Mouse (Mus musculus): ENCODE data around the gene Gm5089.

Gm5089 gene

GRCm38 (mm10) chr14:122478574-122479011, 27.7 kb upstream of the Gm5089 start:
- DNase-seq (ENCODE audit: extremely low spot score, low read depth, low spot score), result no peak

- DNase-seq (ENCODE audit: extremely low spot score, low read depth, low spot score), result no peak
Measured at GRCm38 (mm10) chr14:122477971-122478573, 27.2 kb upstream of the Gm5089 start.

GRCm38 (mm10) chr14:122477261-122477671, 26.4 kb upstream of the Gm5089 start:
- DNase-seq (ENCODE audit: extremely low spot score, low read depth, low spot score), result no peak

GRCm38 (mm10) chr14:122476822-122477215, 25.9 kb upstream of the Gm5089 start:
- no peak for DNase-seq (ENCODE audit: extremely low spot score, low read depth, low spot score)

GRCm38 (mm10) chr14:122476041-122476821, 25.3 kb upstream of the Gm5089 start:
- DNase-seq (ENCODE audit: extremely low spot score, low read depth, low spot score), result no peak

- DNase-seq (ENCODE audit: extremely low spot score, low read depth, low spot score), result no peak
Measured at GRCm38 (mm10) chr14:122475557-122476040, 24.7 kb upstream of the Gm5089 start.

- no peak for DNase-seq (ENCODE audit: extremely low spot score, low read depth, low spot score)
Measured at GRCm38 (mm10) chr14:122474891-122475556, 24.1 kb upstream of the Gm5089 start, which contains the start of gene Zic2. Gene Zic2 (plus strand): TSS chr14:122475435.

GRCm38 (mm10) chr14:122474041-122474890, 23.4 kb upstream of the Gm5089 start:
- DNase-seq (ENCODE audit: extremely low spot score, low read depth, low spot score), result no peak

- DNase-seq (ENCODE audit: extremely low spot score, low read depth, low spot score), result no peak
Measured at GRCm38 (mm10) chr14:122473211-122473751, 22.4 kb upstream of the Gm5089 start.

- no peak for DNase-seq (ENCODE audit: extremely low spot score, low read depth, low spot score)
Measured at GRCm38 (mm10) chr14:122472647-122473046, 21.7 kb upstream of the Gm5089 start.

- no peak for DNase-seq (ENCODE audit: extremely low spot score, low read depth, low spot score)
Measured at GRCm38 (mm10) chr14:122472161-122472560, 21.2 kb upstream of the Gm5089 start.

- no peak for DNase-seq (ENCODE audit: extremely low spot score, low read depth, low spot score)
Measured at GRCm38 (mm10) chr14:122471449-122472085, 20.7 kb upstream of the Gm5089 start.

GRCm38 (mm10) chr14:122468971-122469755, 18.2 kb upstream of the Gm5089 start:
- DNase-seq (ENCODE audit: extremely low spot score, low read depth, low spot score), result no peak

GRCm38 (mm10) chr14:122467926-122468841, 17.3 kb upstream of the Gm5089 start:
- DNase-seq (ENCODE audit: extremely low spot score, low read depth, low spot score), result no peak

- DNase-seq (ENCODE audit: extremely low spot score, low read depth, low spot score), result no peak
Measured at GRCm38 (mm10) chr14:122466756-122467362, 15.9 kb upstream of the Gm5089 start.

GRCm38 (mm10) chr14:122465931-122466490, 15.1 kb upstream of the Gm5089 start:
- no peak for DNase-seq (ENCODE audit: extremely low spot score, low read depth, low spot score)
